Mouse (Mus musculus) heart, postnatal 0 days (tissue): ENCODE measurements at regions not wholly inside any gene's neighbourhood (a gene's known extent, or its start where the extent isn't known, plus 50 kb on each side); places are given as distances from the start of the nearest gene placed in this dataset.

Experiments used
- CTCF ChIP-seq: IDR thresholded peaks from 2 replicates; pipeline ENCODE4 v1.5.1; 2016; ENCODE audit warnings: antibody characterized with exemption, control low read depth, low read depth
- EP300 ChIP-seq: IDR thresholded peaks from 2 replicates; pipeline ENCODE4 v1.6.1; 2016; ENCODE audit warnings: antibody characterized with exemption, low read depth

DNA sequence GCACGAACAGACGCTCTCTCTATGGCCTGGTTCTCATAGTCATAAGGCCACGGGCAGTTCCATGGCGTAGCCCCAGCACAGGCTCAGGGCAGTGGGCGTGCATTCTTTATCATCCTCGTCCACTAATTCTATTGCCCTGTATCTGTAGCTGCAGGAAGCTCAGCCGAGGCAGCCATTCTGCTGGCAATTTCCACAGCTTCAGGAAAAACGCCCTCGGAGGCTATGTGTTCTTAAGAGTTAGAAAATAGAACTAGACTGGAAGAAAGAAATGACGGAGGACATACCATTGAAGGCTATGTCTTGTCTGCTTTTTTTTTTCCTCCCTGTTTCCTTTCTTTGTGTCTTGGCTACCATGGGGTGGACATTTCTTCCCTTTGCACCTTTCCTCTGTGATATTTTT lies 205.0 kb upstream of the Nat3 start:
- TF ChIP-seq CTCF (no peak), EP300 (no peak)
